9 mouse cellular contexts compared by ENCODE assay signal in the genomic region with DNA sequence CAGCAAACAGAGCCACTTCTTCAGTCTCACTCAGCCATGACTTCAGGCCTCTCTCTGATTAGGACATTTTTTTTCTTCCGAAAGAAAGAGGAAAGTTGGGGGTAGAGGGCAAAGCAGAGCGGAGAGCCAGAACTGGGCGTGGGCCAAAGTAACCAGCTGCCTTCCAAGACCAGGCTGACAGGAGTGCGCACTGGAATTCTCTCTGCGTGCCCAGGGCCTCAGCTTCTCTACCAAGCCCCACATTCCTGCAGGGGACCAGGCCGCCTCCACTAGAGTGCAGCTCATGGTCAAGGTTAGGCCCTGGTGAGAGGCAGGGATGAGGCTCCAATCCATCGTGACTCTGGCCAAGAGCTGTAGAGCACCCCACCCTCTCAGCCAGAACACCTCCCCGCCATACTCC.
A peak's percentile ranks its signal among the peaks of the same experiment; 100 is the strongest.
DNase-seq lines count a peak whose midpoint lies in the region; ATAC-seq lines count a peak whose summit lies in the region.
"Had no signal": no experiment of that assay in that cellular context is flagged by ENCODE, and none has a peak within 500 bp of the region (broad histone marks: within the 10 kb centered on the region; RNA-seq: fewer than 3 reads in every experiment).

No protein-coding gene starts in this region.

- H3K4me2 ChIP-seq in kidney, embryonic 14.5 days (replicated peaks; ENCODE audit: low read depth, low read length), result no peak overlapping the region
- no peak overlapping the region for H3K4me2 ChIP-seq in embryonic facial prominence, embryonic 13.5 days

- H3K27ac ChIP-seq in kidney, embryonic 14.5 days (ENCODE audit: low read depth, low read length), result no peak overlapping the region; the same call in 1 of the 2 replicates
- peak overlapping the region; percentile 57 for H3K27ac ChIP-seq in embryonic facial prominence, embryonic 13.5 days
- H3K27ac ChIP-seq in limb, embryonic 10.5 days, result peak overlapping the region; percentile 36; the same call in 1 of the 2 replicates
- H3K27ac ChIP-seq: midbrain, embryonic 10.5 days had no signal

- H3K9me3 ChIP-seq in kidney, embryonic 14.5 days (ENCODE audit: control insufficient read depth, low read length), result no peaks in the 10 kb centered on the region
- no peaks in the 10 kb centered on the region; the same call in 1 of the 2 replicates for H3K9me3 ChIP-seq in embryonic facial prominence, embryonic 13.5 days
- no peaks in the 10 kb centered on the region for H3K9me3 ChIP-seq in limb, embryonic 10.5 days (replicated peaks)
- H3K9me3 ChIP-seq: midbrain, embryonic 10.5 days had no signal

- H3K4me1 ChIP-seq in kidney, embryonic 14.5 days (ENCODE audit: control insufficient read depth, insufficient read depth, low read length), result 0 out of 2 replicates have a peak, but pooled peaks cover 6% of the 10 kb centered on the region
- H3K4me1 ChIP-seq in embryonic facial prominence, embryonic 13.5 days, result peaks cover 36% of the 10 kb centered on the region
- peaks cover 26% of the 10 kb centered on the region for H3K4me1 ChIP-seq in limb, embryonic 10.5 days

- no peaks in the 10 kb centered on the region for H3K36me3 ChIP-seq in kidney, embryonic 14.5 days (ENCODE audit: control insufficient read depth, insufficient read depth, low read length)
- no peaks in the 10 kb centered on the region for H3K36me3 ChIP-seq in embryonic facial prominence, embryonic 13.5 days
- H3K36me3 ChIP-seq in limb, embryonic 10.5 days, result no peaks in the 10 kb centered on the region
- H3K36me3 ChIP-seq: midbrain, embryonic 10.5 days had no signal

- H3K27me3 ChIP-seq in kidney, embryonic 14.5 days (ENCODE audit: control insufficient read depth, insufficient read depth, low read length), result 0 out of 2 replicates have a peak, but pooled peaks cover 3% of the 10 kb centered on the region
- peaks cover 11% of the 10 kb centered on the region for H3K27me3 ChIP-seq in embryonic facial prominence, embryonic 13.5 days
- peaks cover 36% of the 10 kb centered on the region for H3K27me3 ChIP-seq in limb, embryonic 10.5 days (ENCODE audit: low read depth, poor library complexity, severe bottlenecking)

- no peak overlapping the region for H3K9ac ChIP-seq in kidney, embryonic 14.5 days (ENCODE audit: low read depth, low read length)
- no peak overlapping the region for H3K9ac ChIP-seq in embryonic facial prominence, embryonic 13.5 days

- 67% methylated on average over 8 of the region's 8 CpGs for WGBS in kidney, embryonic 14.5 days
- WGBS in embryonic facial prominence, embryonic 13.5 days, result 79% methylated on average over 8 of the region's 8 CpGs
- 89% methylated on average over 8 of the region's 8 CpGs for WGBS in limb, embryonic 10.5 days

- H3K4me3 ChIP-seq in kidney, embryonic 14.5 days (ENCODE audit: low read length), result no peak overlapping the region
- H3K4me3 ChIP-seq in embryonic facial prominence, embryonic 13.5 days, result no peak overlapping the region
- no peak overlapping the region for H3K4me3 ChIP-seq in limb, embryonic 10.5 days
- H3K4me3 ChIP-seq: midbrain, embryonic 10.5 days had no signal

- DNase-seq in adrenal gland, postnatal 10 days, result peak; percentile 61
- DNase-seq in adrenal gland, postnatal 4 days (ENCODE audit: low spot score in 2 of 2), result no peak
- no peak for DNase-seq in kidney, adult 11 months
- no peak for DNase-seq in limb, embryonic 10.5 days (ENCODE audit: low spot score)
- no peak for DNase-seq in layer of hippocampus, adult 9-11 months
- no peak for DNase-seq in neural tube, embryonic 10.5 days (ENCODE audit: extremely low spot score, low spot score)

- peak; percentile 33; the same call in 1 of the 2 replicates for ATAC-seq in kidney, embryonic 14.5 days (ENCODE audit: low FRiP score, low TSS enrichment)
- 0 out of 2 replicates have a peak, but pooled peaks have one; percentile 9 for ATAC-seq in embryonic facial prominence, embryonic 13.5 days (ENCODE audit: insufficient number of reproducible peaks, insufficient read depth, low FRiP score, low TSS enrichment, low read depth)
